Mouse (Mus musculus) neural tube, embryonic 12.5 days (tissue): ENCODE data around the gene Gpd2. TPM values are rescaled to one million over a fixed set of nuclear protein-coding genes. Genes with fewer than 3 reads are reported as not detected.

Experiments used
- ATAC-seq: fragments of 200-750 bp; cut with Nextera tagmentation; 2 replicates; pipeline ENCODE4 v1.8.0; 2017; ENCODE audit warnings: low read depth, mild to moderate bottlenecking, moderate TSS enrichment, moderate library complexity; ENCODE audit not compliant: low FRiP score
- H3K27ac ChIP-seq: fragments of 300-500 bp; sonication (generic); 2 replicates; pipeline ENCODE4 v1.5.1; 2016
- H3K27me3 ChIP-seq: fragments of 300-500 bp; sonication (generic); replicated peaks from 2 replicates; pipeline ENCODE4 v1.6.1; 2016; ENCODE audit warnings: mild to moderate bottlenecking
- H3K36me3 ChIP-seq: fragments of 300-500 bp; sonication (generic); 2 replicates; pipeline ENCODE4 v1.6.1; 2016; ENCODE audit warnings: mild to moderate bottlenecking
- H3K4me1 ChIP-seq: fragments of 300-500 bp; sonication (generic); 2 replicates; pipeline ENCODE4 v1.6.1; 2016
- H3K4me2 ChIP-seq: fragments of 300-500 bp; sonication (generic); replicated peaks from 2 replicates; pipeline ENCODE4 v1.6.1; 2016; ENCODE audit warnings: mild to moderate bottlenecking
- H3K4me3 ChIP-seq: fragments of 300-500 bp; sonication (generic); 2 replicates; pipeline ENCODE4 v1.5.1; 2016
- H3K9ac ChIP-seq: fragments of 300-500 bp; sonication (generic); 2 replicates; pipeline ENCODE4 v1.6.1; 2016; ENCODE audit warnings: mild to moderate bottlenecking
- H3K9me3 ChIP-seq: fragments of 300-500 bp; sonication (generic); 2 replicates; pipeline ENCODE4 v1.6.1; 2016; ENCODE audit warnings: mild to moderate bottlenecking
- WGBS: fragments of 180-500 bp; shearing (Covaris S2); methylation state at CpG from one replicate; pipeline ENCODE4 v1.1.7; 2016; 5-methylcytosine and 5-hydroxymethylcytosine counted together
- polyA plus RNA-seq: library from polyadenylated mRNA; unstranded; fragments of >200 nt; fragmentation: Nextera tagmentation; extraction: Ambion mirVana; gene quantifications from 2 replicates; pipeline ENCODE4 v1.2.1, GENCODE M21; 2016

The Gpd2 gene
- 14.7 and 16.7 TPM in 2 replicates for polyA plus RNA-seq

DNA sequence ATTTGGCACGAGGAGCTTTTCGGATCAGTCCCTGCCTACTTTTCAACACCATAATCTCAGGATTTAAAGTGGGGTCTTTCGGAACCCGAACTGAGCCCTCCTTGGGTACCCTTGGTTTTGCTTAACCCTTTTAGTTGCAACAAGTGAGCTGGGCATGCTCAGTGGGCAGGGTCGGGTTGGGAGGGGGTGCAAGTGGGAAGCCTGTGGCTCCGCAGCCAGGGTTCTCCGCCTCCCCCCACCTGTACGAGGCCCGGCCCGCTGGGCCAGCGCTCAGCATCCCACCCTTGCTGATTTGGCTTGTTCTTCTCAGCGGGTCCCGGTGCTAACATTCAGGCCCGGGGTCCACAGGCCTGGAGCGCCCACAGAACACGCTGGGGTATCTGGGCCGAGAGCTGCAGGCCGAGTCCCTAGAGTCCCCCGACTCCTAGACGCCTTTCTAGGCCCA is at the start of gene Gpd2:
TSS of gene Gpd2 (plus strand) at position 161 of the 445 bp plus-strand sequence.
- no peaks in the 10 kb centered on the region for H3K36me3 ChIP-seq
- H3K4me1 ChIP-seq: no peaks in the 10 kb centered on the region
- H3K27ac ChIP-seq: no peak within 1 kb of the TSS
- peak within 1 kb of the TSS; percentile 68 for H3K4me3 ChIP-seq
- H3K9me3 ChIP-seq: no peaks in the 10 kb centered on the region
- peak within 1 kb of the TSS; percentile 92 for H3K4me2 ChIP-seq
- ATAC-seq: peak; percentile 85
- 3% methylated on average over 20 of the region's 20 CpGs for WGBS
- H3K27me3 ChIP-seq: 0 out of 2 replicates have a peak, but pooled peaks cover 2% of the 10 kb centered on the region
- peak within 1 kb of the TSS; percentile 75 for H3K9ac ChIP-seq

DNA sequence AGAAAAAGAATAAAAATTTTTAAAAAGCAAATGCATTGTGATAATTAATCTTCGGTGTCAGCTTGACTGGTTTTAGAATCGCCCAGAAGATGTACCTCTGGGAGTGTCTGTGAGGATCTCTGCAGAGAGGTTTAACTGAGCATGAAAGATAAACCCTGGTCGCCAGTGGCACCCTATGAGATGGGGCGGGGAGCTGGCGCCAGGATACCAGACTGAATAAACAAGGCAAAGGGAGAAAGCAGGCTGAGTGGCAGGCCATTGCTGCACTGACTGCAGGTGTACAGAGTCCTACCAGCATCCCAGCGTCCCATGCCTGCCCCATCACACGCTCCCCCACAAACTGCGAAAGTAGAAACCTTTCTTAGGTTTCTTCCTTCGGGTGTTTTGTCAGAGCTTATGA is 49.2 kb upstream of the Gpd2 start:
- 62% methylated on average over 9 of the region's 9 CpGs for WGBS
- Histone ChIP-seq H3K36me3 (no peaks in the 10 kb centered on the region), H3K4me3 (no peak overlapping the region), H3K9ac (no peak overlapping the region), H3K4me2 (no peak overlapping the region), H3K4me1 (peaks cover 6% of the 10 kb centered on the region; the same call in 1 of the 2 replicates), H3K27ac (no peak overlapping the region), H3K9me3 (no peaks in the 10 kb centered on the region), H3K27me3 (no peaks in the 10 kb centered on the region)
- no peak for ATAC-seq

DNA sequence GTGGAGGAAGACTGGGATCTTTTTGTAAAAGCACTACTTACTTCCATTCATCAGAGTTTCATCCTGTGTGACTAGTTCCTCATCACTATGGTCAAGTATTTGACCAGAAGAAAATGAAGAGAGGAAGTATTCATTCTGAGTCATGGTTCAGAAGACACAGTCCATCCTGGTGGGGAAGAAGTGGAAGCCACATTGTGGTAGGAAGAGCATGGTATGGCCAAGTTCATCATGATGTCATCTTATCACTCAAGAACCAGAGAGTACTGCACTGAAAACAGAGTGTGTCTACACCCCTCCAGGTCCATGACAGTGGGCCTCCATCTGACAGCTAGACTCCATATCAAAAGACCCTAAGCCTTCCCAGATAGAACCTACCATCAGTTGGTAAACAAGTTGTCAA is 46.6 kb upstream of the Gpd2 start:
- Histone ChIP-seq H3K36me3 (no peaks in the 10 kb centered on the region), H3K27me3 (no peaks in the 10 kb centered on the region), H3K4me3 (no peak overlapping the region), H3K4me2 (no peak overlapping the region), H3K9me3 (no peaks in the 10 kb centered on the region), H3K9ac (no peak overlapping the region), H3K4me1 (no peaks in the 10 kb centered on the region), H3K27ac (no peak overlapping the region)
- ATAC-seq: no peak

DNA sequence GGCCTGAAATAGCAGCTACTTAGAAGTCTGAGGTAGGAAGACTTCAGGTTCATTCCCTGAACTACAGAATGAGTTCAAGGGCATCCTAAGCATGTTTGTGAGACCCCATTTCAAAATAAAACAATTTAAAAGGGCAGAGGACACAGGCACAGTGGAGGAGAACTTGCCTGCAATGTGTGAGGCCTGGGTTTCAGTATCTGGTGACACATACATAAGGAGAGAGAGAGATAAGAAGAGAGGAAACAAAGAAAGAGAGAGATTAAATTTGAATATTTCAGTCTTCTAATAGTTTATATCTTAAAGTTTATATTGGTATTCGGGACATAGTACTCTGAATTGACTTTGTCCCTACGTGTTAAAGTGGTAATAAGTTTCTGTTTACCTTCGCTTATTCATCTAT is 38.4 kb upstream of the Gpd2 start:
- 90% methylated on average over 3 of the region's 3 CpGs for WGBS
- H3K36me3 ChIP-seq: no peaks in the 10 kb centered on the region
- ATAC-seq: no peak
- H3K9me3 ChIP-seq: no peaks in the 10 kb centered on the region
- no peaks in the 10 kb centered on the region for H3K27me3 ChIP-seq
- H3K27ac ChIP-seq: no peak overlapping the region
- no peak overlapping the region for H3K4me3 ChIP-seq
- H3K4me1 ChIP-seq: no peaks in the 10 kb centered on the region
- no peak overlapping the region for H3K4me2 ChIP-seq
- no peak overlapping the region for H3K9ac ChIP-seq

DNA sequence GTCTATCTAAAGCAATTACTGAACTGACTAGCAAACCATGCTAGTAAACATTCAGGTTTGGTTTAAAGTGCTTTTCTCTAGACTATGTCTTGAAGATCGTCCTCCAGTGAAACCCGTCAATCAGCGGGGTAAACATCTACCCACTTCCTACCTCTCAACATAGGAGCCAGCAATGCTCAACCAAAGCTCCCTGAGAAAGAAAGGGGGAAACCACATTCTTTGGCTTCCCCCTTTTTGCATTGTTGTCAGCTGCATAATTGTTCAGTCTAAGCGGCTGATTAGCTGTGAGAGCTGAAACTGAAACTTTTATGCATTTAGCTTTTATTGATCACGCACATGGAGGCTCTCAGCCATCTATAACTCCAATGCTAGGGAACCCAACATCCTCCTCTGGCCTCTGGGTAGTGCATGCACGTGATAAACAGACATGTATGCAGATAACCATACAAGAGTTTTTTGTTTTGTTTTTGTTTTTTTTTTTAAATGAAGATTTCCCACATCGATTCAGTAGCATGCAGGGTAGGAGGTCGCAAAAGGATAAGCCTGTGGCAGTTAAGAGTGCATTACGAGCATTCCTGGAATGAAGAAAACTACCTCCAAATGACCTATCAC is 28.9 kb upstream of the Gpd2 start:
- no peak overlapping the region for H3K27ac ChIP-seq
- H3K9ac ChIP-seq: no peak overlapping the region
- WGBS: 89% methylated on average over 9 of the region's 9 CpGs
- ATAC-seq: no peak
- no peak overlapping the region for H3K4me3 ChIP-seq
- H3K27me3 ChIP-seq: no peaks in the 10 kb centered on the region
- H3K4me1 ChIP-seq: no peaks in the 10 kb centered on the region
- H3K36me3 ChIP-seq: no peaks in the 10 kb centered on the region
- no peak overlapping the region for H3K4me2 ChIP-seq
- 0 out of 2 replicates have a peak, but pooled peaks cover 5% of the 10 kb centered on the region for H3K9me3 ChIP-seq

DNA sequence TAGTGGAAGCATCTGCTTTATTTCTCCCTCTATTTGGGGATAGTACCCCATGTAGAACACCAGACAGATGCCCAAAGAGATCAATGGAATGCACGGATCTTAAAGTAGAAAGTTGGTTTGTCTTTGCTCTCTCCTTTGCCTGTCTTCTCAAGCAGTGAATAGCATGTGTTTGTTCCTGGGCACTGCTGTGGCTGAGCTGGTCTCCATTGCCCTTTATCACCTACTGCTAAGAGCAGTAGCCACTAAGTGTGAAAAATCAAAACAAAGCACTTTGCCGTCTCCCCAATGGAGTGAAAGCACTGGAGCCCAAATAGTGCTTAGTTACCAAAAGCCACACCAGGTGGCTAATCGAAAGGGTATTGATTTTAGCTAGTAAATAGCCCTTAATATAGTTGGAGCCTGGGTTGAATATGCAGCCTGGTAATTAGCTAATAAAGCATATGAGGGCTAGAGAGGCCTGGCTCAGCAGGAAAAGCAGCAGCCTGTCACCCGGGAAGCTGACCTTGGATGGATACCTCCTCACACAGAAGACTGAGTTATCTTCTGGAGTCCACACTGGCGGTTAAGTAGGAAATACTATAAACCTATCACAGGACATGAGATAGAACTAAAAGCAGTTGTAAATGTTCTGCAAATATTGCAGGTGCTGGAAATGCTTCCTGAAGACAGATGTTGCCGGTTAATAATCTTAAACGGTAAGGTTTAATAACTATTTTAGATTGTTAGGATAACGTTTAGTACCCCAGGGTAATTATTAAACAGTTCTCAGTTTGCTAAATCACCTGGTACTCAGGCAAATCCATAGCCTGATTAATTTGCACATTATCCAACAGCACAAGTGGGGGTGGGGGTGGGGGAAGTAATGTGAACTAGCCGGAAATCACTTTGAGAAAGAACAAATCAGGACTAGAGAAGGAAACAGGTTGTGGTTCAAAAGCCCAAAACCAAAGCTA is 26.1 kb upstream of the Gpd2 start:
- Histone ChIP-seq H3K36me3 (no peaks in the 10 kb centered on the region), H3K9me3 (0 out of 2 replicates have a peak, but pooled peaks cover 7% of the 10 kb centered on the region), H3K9ac (no peak overlapping the region), H3K4me2 (no peak overlapping the region), H3K27ac (no peak overlapping the region), H3K27me3 (no peaks in the 10 kb centered on the region), H3K4me3 (no peak overlapping the region), H3K4me1 (no peaks in the 10 kb centered on the region)
- no peak for ATAC-seq
- 52% methylated on average over 9 of the region's 9 CpGs for WGBS

DNA sequence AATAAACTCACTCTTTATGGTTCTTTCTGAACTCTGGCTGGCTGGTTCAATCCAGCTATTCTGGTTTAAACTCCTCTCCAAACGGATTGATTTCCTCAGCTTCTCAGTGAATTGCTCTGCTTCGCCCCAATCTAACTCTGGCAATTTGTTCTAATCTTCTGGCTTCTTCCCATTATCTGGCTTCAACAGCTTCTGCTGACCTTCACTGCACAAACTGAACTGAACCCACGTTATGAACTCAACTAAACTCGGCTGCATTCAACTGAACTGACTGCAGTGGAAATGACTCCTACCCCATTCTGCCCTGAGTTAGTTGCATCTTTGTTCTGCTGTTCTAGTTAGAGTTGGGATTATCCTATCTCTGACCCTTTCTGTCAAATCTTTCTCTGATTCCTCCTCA is 24.1 kb upstream of the Gpd2 start:
- no peak for ATAC-seq
- Histone ChIP-seq H3K9ac (no peak overlapping the region), H3K36me3 (no peaks in the 10 kb centered on the region), H3K4me2 (no peak overlapping the region), H3K27me3 (no peaks in the 10 kb centered on the region), H3K4me3 (no peak overlapping the region), H3K4me1 (no peaks in the 10 kb centered on the region), H3K27ac (no peak overlapping the region), H3K9me3 (0 out of 2 replicates have a peak, but pooled peaks cover 7% of the 10 kb centered on the region)
- 86% methylated on average over 4 of the region's 4 CpGs for WGBS

DNA sequence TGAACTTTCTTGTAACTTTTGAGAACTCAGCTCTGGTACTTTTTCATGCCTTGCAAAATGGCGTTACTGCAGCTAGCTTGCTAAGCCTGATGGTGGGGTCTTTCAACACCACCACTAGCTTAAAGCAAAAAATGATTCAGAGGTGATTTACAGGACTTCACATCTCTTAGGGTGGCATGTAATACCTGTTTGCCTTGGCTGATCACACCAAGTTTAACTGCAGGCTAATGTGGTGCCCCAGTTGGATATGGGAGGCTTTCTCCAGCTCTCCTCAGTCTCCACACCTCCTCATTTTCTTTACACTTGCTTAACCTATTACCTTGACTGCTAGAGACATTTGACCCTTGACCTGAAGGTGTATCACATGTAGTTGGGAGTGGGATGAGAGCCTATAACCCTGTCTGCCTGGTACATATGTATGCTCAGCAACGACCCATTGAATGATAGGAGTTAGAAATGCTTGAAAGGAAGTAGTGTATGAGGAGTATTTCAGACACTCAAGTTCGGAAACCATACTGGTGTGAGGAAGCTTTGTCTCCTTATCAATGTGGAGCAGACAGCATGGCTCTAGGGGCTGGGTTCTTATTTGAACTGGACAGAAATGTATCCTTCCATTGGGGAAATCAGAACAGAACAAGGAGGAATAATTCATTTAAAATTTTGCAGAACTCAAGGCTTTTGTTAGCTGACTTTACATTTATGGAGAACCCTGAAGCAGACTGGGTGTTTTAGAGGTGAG is 14.0 kb upstream of the Gpd2 start:
- no peak overlapping the region for H3K4me3 ChIP-seq
- H3K9ac ChIP-seq: no peak overlapping the region
- ATAC-seq: no peak
- H3K36me3 ChIP-seq: no peaks in the 10 kb centered on the region
- H3K9me3 ChIP-seq: no peaks in the 10 kb centered on the region
- H3K4me1 ChIP-seq: no peaks in the 10 kb centered on the region
- 80% methylated on average over 3 of the region's 3 CpGs for WGBS
- no peak overlapping the region for H3K27ac ChIP-seq
- no peak overlapping the region for H3K4me2 ChIP-seq
- H3K27me3 ChIP-seq: 0 out of 2 replicates have a peak, but pooled peaks cover 3% of the 10 kb centered on the region

DNA sequence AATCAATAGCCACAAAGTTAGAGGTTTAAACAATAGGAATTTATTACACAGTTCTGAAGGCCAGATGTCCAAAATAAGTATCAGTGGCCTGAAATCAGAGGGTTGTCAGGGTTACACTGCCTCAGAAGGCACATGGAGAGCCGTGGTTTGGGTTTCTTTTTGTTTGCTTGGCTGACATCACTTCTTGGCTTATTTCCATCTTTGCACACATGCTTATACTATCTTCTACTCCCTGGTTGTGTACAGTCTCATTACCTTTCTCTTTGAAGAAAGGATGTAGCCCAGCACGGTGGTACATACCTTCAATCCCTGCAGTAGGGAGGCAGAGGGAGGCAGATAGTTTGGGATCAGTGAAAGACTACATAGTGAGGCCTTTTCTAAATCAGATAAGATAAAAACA is 12.2 kb upstream of the Gpd2 start:
- 68% methylated on average over 2 of the region's 2 CpGs for WGBS
- ATAC-seq: no peak

DNA sequence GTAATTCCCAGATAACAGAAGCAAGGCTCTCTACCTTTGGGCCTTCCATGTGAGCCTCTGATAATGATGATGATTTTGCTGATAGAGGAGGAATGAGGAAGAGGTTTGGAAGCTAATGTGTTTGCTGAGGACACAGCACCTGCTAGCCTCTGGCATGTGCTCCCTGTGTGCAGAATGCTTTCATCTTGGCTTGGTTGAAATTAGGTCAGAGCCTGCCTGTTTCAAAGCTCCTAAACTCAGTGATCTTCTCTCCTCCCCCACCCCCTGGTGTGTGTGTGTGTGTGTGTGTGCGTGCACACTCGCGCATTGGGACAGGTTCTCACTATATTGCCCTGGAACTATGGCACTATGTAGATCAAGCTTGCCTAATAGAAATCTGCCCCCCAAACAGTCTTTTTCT is 10.0 kb upstream of the Gpd2 start:
- Histone ChIP-seq H3K36me3 (no peaks in the 10 kb centered on the region), H3K9ac (no peak overlapping the region), H3K4me3 (no peak overlapping the region), H3K4me2 (no peak overlapping the region), H3K27ac (no peak overlapping the region), H3K27me3 (0 out of 2 replicates have a peak, but pooled peaks cover 3% of the 10 kb centered on the region), H3K4me1 (no peaks in the 10 kb centered on the region), H3K9me3 (no peaks in the 10 kb centered on the region)
- ATAC-seq: no peak
- whole genome bisulfite sequencing: 80% methylated on average over 3 of the region's 3 CpGs

More for the DNA sequence above, 12.2 kb upstream of the Gpd2 start:
- no peak overlapping the region for H3K9ac ChIP-seq
- H3K36me3 ChIP-seq: no peaks in the 10 kb centered on the region
- H3K9me3 ChIP-seq: no peaks in the 10 kb centered on the region
- H3K27me3 ChIP-seq: 0 out of 2 replicates have a peak, but pooled peaks cover 3% of the 10 kb centered on the region
- no peak overlapping the region for H3K4me2 ChIP-seq
- H3K4me3 ChIP-seq: no peak overlapping the region
- H3K27ac ChIP-seq: no peak overlapping the region
- H3K4me1 ChIP-seq: no peaks in the 10 kb centered on the region

DNA sequence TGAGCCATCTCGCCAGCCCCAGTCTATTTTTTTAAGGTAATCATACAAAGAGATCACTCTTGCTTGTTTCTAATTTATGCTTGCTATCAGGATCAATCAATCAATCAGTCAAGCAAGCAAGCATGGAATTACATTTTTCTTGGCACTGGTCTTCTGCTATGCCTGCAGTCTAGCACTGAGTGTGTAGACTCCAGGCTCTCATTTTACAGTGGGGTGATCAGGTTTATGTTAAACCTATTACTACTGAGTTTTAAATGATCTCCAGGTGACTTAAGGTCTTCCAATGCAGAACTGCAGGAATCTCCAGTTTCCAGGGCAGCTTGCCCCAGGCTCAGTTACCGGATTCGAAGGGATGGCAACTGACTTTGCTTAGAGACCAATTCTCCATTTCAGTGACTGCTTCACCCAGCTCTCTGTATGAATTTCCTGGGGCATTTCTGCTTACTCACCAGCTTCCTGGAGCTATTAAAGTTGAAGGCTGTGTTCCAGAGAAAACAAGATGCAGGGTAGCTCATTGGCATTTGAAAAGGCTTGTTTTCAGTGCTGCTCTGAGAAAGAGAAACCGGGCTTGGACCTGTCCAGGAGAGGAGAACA is 7.7 kb upstream of the Gpd2 start:
- 62% methylated on average over 4 of the region's 4 CpGs for WGBS
- Histone ChIP-seq H3K4me3 (no peak overlapping the region), H3K27ac (no peak overlapping the region), H3K9ac (no peak overlapping the region), H3K27me3 (0 out of 2 replicates have a peak, but pooled peaks cover 2% of the 10 kb centered on the region), H3K9me3 (no peaks in the 10 kb centered on the region), H3K4me1 (no peaks in the 10 kb centered on the region), H3K36me3 (no peaks in the 10 kb centered on the region), H3K4me2 (no peak overlapping the region)
- ATAC-seq: no peak
